Mouse (Mus musculus) stomach, embryonic 14.5 days (tissue): ENCODE measurements around the gene Zfyve21. TPM values are rescaled to one million over a fixed set of nuclear protein-coding genes. Genes with fewer than 3 reads are reported as not detected.

Experiments used
- ATAC-seq: fragments of 200-750 bp; cut with Nextera tagmentation; 2 replicates; pipeline ENCODE4 v1.8.0; 2017; ENCODE audit warnings: low read depth, moderate TSS enrichment; ENCODE audit not compliant: insufficient number of reproducible peaks, insufficient read depth, low FRiP score
- H3K27ac ChIP-seq: fragments of 300-500 bp; sonication (generic); 2 replicates; pipeline ENCODE4 v1.5.1; 2014; ENCODE audit warnings: mild to moderate bottlenecking, low read length, moderate library complexity, mixed read lengths
- H3K27me3 ChIP-seq: fragments of 300-500 bp; sonication (generic); 2 replicates; pipeline ENCODE4 v1.6.1; 2014; ENCODE audit warnings: low read length, control low read depth, mixed read lengths; ENCODE audit not compliant: control insufficient read depth, insufficient read depth
- H3K36me3 ChIP-seq: fragments of 300-500 bp; sonication (generic); 2 replicates; pipeline ENCODE4 v1.6.1; 2014; ENCODE audit warnings: mild to moderate bottlenecking, control low read depth, low read length, moderate library complexity, mixed read lengths; ENCODE audit not compliant: control insufficient read depth, insufficient read depth
- H3K4me1 ChIP-seq: fragments of 300-500 bp; sonication (generic); 2 replicates; pipeline ENCODE4 v1.6.1; 2014; ENCODE audit warnings: low read length, control low read depth, mixed read lengths; ENCODE audit not compliant: control insufficient read depth, insufficient read depth
- H3K4me2 ChIP-seq: fragments of 300-500 bp; sonication (generic); replicated peaks from 2 replicates; pipeline ENCODE4 v1.6.1; 2014; ENCODE audit warnings: low read depth, low read length, control low read depth
- H3K4me3 ChIP-seq: fragments of 300-500 bp; sonication (generic); 2 replicates; pipeline ENCODE4 v1.5.1; 2014; ENCODE audit warnings: low read depth, low read length, control low read depth
- H3K9ac ChIP-seq: fragments of 300-500 bp; sonication (generic); replicated peaks from 2 replicates; pipeline ENCODE4 v1.6.1; 2014; ENCODE audit warnings: low read depth, mild to moderate bottlenecking, control low read depth, low read length, moderate library complexity, mixed read lengths
- H3K9me3 ChIP-seq: fragments of 300-500 bp; sonication (generic); 2 replicates; pipeline ENCODE4 v1.6.1; 2016; ENCODE audit warnings: low read depth, low read length, control low read depth; ENCODE audit not compliant: control insufficient read depth
- WGBS: fragments of 180-500 bp; shearing (Covaris S2); extraction: QIAGEN DNeasy Blood & Tissue Kit; methylation state at CpG from one replicate; pipeline ENCODE4 v1.1.7; 2014; 5-methylcytosine and 5-hydroxymethylcytosine counted together
- polyA plus RNA-seq: library from polyadenylated mRNA; unstranded; fragments of >200 nt; fragmentation: Nextera tagmentation; extraction: Ambion mirVana; gene quantifications from 2 replicates; pipeline ENCODE4 v1.2.1, GENCODE M21; 2014

The Zfyve21 gene
- polyA plus RNA-seq, 1 experiment from 2014 or later, result 129 TPM

- Histone ChIP-seq H3K27me3 (no peaks in the 10 kb centered on the region), H3K27ac (no peak overlapping the region), H3K36me3 (peaks cover 9% of the 10 kb centered on the region; the same call in 1 of the 2 replicates), H3K4me3 (no peak overlapping the region), H3K9me3 (no peaks in the 10 kb centered on the region), H3K4me2 (no peak overlapping the region), H3K9ac (no peak overlapping the region), H3K4me1 (0 out of 2 replicates have a peak, but pooled peaks cover 3% of the 10 kb centered on the region)
- ATAC-seq, result no peak
- 63% methylated on average over 4 of the region's 4 CpGs for WGBS
These were observed 39.6 kb downstream of the Zfyve21 start for GRCm38 (mm10) chr12:111853546-111853945.

DNA sequence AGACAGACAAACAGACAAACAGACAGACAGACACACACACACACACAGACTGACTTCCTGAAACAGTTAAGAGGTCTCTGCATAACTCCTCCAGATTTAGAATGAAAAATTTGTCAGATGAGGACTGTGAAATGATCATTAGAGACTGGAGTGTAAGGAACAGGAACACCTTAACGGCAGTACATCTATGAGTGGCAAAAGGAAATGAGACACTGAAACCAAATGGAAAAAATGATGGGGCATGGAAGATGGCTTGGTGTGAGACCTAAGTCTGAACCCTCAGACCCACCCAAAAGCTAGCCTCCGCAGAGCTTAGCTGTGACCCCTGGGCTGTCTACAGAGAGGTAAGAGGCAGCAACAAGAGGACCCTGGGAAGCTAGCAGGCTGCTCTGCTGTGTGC, 41.5 kb downstream of the Zfyve21 start:
- Histone ChIP-seq H3K9ac (no peak overlapping the region), H3K9me3 (no peaks in the 10 kb centered on the region), H3K36me3 (peaks cover 9% of the 10 kb centered on the region; the same call in 1 of the 2 replicates), H3K4me2 (no peak overlapping the region), H3K27me3 (no peaks in the 10 kb centered on the region), H3K27ac (no peak overlapping the region), H3K4me3 (no peak overlapping the region), H3K4me1 (0 out of 2 replicates have a peak, but pooled peaks cover 3% of the 10 kb centered on the region)
- 93% methylated on average over 2 of the region's 2 CpGs for WGBS
- no peak for ATAC-seq

DNA sequence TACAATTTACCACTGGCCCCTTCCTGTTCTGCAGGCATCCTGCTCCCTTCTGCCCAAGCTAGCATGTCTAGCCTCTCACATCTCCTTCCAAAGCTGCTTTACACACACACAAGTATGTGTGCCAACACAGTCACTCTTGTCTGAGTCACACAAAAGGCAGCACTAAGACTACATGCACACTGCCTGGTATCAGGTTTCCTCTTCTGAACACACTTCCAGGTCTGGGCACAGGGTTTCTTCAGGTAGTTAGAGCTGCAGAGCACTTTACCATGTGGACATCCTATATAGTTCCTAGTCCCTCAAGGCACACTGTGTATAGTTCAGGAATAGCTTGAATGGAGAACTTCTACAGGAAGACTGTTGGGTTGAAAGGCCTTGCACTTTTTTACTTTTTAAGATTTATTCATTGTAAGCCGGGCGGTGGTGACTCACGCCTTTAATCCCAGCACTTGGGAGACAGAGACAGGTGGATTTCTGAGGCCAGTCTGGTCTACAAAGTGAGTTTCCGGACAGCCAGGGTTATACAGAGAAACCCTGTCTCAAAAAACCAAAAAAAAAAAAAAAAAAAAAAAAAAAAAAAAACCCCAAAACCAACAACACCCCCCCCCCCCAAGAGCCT, 50.3 kb downstream of the Zfyve21 start:
- WGBS, result 82% methylated on average over 4 of the region's 4 CpGs

DNA sequence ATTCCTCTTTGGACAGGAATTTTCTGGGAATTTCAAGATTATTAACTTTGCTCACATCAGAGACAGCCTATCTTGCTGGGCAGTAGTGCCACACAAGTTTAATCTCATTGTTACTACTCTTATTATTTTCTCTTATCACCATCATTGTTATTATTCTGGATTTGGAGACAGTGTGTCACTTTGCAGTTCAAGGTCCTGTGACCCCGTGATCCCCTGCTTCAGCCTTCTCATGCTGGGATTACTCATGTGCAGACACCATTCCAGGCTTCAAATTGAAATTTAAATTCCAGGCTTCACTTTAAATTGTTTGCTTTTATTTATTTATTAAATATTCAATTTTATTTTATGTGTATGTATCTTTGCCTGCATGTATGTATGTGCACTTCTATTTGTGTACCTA, 55.8 kb downstream of the Zfyve21 start:
- no peaks in the 10 kb centered on the region for H3K27me3 ChIP-seq
- no peaks in the 10 kb centered on the region for H3K9me3 ChIP-seq
- H3K36me3 ChIP-seq, result peaks cover 7% of the 10 kb centered on the region; the same call in 1 of the 2 replicates
- 72% methylated on average over 1 of the region's 1 CpGs for WGBS
- no peaks in the 10 kb centered on the region for H3K4me1 ChIP-seq
- H3K27ac ChIP-seq, result no peak overlapping the region
- no peak overlapping the region for H3K4me2 ChIP-seq
- no peak overlapping the region for H3K9ac ChIP-seq
- no peak overlapping the region for H3K4me3 ChIP-seq
- ATAC-seq, result no peak

More for the DNA sequence above, 50.3 kb downstream of the Zfyve21 start:
- Histone ChIP-seq H3K4me3 (no peak overlapping the region), H3K36me3 (peaks cover 11% of the 10 kb centered on the region; the same call in 1 of the 2 replicates), H3K9me3 (no peaks in the 10 kb centered on the region), H3K27ac (no peak overlapping the region), H3K27me3 (no peaks in the 10 kb centered on the region), H3K9ac (no peak overlapping the region), H3K4me2 (no peak overlapping the region), H3K4me1 (no peaks in the 10 kb centered on the region)
- ATAC-seq, result no peak

DNA sequence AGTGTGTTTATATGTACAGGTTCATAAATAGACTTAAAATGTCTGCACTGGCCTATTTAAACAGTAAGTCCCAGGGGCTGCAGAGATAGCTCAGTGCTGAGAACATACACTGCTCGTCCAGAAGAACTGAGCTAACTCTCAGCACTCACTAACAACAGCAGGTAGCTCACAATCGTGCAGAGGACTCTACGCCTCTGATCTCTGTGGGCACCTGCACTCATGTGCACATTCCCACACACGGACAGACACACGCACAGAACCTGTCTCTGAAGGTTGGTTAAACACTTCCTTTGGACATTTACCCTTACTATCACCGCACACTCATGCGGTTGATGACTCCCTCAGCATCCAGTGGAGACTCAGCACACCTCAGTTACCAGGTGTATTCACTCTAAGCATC, 56.8 kb downstream of the Zfyve21 start:
- Histone ChIP-seq H3K4me1 (no peaks in the 10 kb centered on the region), H3K4me3 (no peak overlapping the region), H3K27me3 (no peaks in the 10 kb centered on the region), H3K4me2 (no peak overlapping the region), H3K36me3 (peaks cover 7% of the 10 kb centered on the region; the same call in 1 of the 2 replicates), H3K27ac (no peak overlapping the region), H3K9me3 (no peaks in the 10 kb centered on the region), H3K9ac (no peak overlapping the region)
- 92% methylated on average over 7 of the region's 7 CpGs for WGBS
- ATAC-seq, result no peak

DNA sequence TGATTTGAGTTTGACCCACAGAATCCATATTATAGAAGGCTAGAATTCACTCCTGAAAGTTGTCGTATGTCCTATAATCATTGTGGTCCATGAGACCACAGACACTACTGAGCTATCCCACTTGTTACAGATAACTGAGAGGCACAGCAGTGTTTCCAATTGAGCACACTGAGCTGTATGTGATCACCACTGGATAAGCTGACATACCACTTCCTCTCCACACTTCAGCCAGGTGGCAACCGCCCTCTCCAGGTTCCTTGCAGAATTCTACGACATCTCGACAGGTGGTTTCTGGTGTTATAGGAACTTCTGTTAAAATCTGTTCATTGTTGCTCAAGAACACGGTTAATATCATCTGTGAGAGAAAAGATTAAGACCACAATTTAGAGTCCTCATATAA, 58.1 kb downstream of the Zfyve21 start:
- 86% methylated on average over 5 of the region's 5 CpGs for WGBS
- Histone ChIP-seq H3K9me3 (no peaks in the 10 kb centered on the region), H3K4me1 (no peaks in the 10 kb centered on the region), H3K4me3 (no peak overlapping the region), H3K27ac (no peak overlapping the region), H3K27me3 (no peaks in the 10 kb centered on the region), H3K9ac (no peak overlapping the region), H3K4me2 (no peak overlapping the region), H3K36me3 (peaks cover 3% of the 10 kb centered on the region; the same call in 1 of the 2 replicates)
- ATAC-seq, result no peak

- no peak for ATAC-seq
- Histone ChIP-seq H3K9me3 (no peaks in the 10 kb centered on the region), H3K36me3 (no peaks in the 10 kb centered on the region), H3K4me3 (no peak overlapping the region), H3K27me3 (no peaks in the 10 kb centered on the region), H3K4me1 (no peaks in the 10 kb centered on the region), H3K27ac (no peak overlapping the region), H3K4me2 (no peak overlapping the region), H3K9ac (no peak overlapping the region)
- WGBS, result 66% methylated on average over 1 of the region's 1 CpGs
These were observed 60.7 kb downstream of the Zfyve21 start for GRCm38 (mm10) chr12:111874601-111875140.

- 87% methylated on average over 3 of the region's 3 CpGs for WGBS
- no peaks in the 10 kb centered on the region for H3K9me3 ChIP-seq
- no peak overlapping the region for H3K27ac ChIP-seq
- no peaks in the 10 kb centered on the region for H3K36me3 ChIP-seq
- no peak for ATAC-seq
- H3K9ac ChIP-seq, result no peak overlapping the region
- no peak overlapping the region for H3K4me3 ChIP-seq
- H3K27me3 ChIP-seq, result no peaks in the 10 kb centered on the region
- no peak overlapping the region for H3K4me2 ChIP-seq
- H3K4me1 ChIP-seq, result no peaks in the 10 kb centered on the region
These were observed 61.5 kb downstream of the Zfyve21 start for GRCm38 (mm10) chr12:111875499-111875898.
